Mouse (Mus musculus) bone marrow macrophage, adult 2 months (primary cell): ENCODE measurements around the gene Olfr1491.

ENCODE experiments used
- CTCF ChIP-seq: IDR thresholded peaks from 2 replicates; pipeline ENCODE4 v1.5.1; 2012; ENCODE audit warnings: low read depth, mild to moderate bottlenecking, low read length, moderate library complexity
- POLR2A ChIP-seq: IDR thresholded peaks from 2 replicates; pipeline ENCODE4 v1.6.1; 2012; ENCODE audit warnings: mild to moderate bottlenecking, low read depth, low read length, borderline replicate concordance

DNA sequence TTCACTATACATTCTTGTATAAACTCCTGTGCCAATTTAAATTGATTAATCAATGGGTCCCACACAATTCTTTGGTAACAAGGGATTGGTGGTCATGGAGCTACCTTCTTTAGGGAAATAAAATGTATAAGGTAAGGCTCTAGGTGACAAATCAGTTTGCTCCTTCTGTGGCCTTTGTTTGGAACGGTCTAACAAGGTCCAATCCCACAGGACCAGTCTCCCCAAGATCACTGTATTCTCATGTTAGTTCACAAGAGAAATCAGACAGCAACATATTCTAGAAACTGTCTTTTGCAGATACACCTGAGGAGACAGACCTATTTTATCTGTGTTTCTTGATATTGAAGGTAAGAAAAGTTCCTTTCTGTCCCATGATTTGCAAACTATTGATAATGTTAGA lies 46.3 kb upstream of the Olfr1491 start, which contains the start of gene Olfr1490:
- TF ChIP-seq CTCF (no peak), POLR2A (no peak)
